Mouse (Mus musculus) urinary bladder, postnatal 36 days (tissue): ENCODE measurements around the gene Cnksr3.

Experiments used
- DNase-seq, 2 experiments: peaks; one replicate each; pipeline ENCODE4 v3.0.0; 2022; ENCODE audit warnings: low spot score in 2 of 2, mixed read lengths in 1 of 2

The Cnksr3 gene

DNA sequence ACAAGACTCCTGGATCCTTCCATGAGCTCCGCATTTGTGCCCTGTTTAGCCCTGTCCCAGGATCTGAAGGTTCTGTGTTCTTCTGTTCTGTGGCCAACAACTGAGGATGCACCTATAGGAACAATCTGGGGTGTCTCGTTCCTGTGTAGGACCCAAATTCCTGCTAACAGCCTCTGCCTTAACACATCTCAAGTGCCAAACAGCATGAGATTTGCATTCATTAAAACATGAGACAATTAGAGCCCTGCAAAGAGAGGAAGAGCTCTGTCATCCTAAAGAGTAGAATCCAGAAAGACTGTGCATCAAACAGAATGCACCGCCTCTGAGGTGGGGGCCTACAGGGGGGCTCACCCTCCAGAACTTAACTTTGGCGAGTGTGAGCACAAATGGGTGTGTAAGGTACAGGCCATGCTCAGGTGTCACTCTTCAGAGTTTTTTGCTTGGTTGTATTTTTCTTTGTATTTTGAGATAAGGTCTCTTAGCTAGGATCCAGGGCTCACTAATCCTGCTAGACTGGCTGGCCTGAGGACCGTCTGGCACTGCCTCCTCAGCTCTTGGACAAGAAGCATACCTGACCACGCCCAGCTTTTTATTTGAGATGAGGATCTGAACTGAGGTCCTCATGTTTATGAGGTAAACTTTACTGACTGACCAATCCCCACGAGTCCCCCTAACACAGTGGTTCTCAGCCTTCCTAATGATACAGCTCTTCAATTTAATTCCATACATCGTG is 15.2 kb downstream of the Cnksr3 start:
- peak in 1 of 2 experiments; percentile 28 for DNase-seq

DNA sequence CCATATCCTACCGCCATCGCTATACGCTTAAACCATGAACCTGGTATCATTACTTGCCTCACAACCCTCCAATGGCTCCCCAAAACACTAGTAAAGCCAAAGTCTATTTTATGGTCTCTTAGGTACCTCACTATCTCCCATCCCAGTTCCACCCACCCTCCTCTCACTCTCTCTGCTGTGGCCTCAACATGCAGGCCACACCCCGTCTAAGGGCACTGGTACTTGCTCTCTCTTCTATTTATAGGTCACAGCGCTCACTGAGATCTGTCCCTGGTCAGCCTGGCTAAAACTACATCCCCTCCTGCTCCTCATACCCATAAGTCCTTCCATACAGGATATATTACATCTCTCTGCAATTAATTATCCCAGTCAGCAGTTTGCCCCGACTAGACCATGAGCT is 16.1 kb downstream of the Cnksr3 start:
- DNase-seq: no peak

DNA sequence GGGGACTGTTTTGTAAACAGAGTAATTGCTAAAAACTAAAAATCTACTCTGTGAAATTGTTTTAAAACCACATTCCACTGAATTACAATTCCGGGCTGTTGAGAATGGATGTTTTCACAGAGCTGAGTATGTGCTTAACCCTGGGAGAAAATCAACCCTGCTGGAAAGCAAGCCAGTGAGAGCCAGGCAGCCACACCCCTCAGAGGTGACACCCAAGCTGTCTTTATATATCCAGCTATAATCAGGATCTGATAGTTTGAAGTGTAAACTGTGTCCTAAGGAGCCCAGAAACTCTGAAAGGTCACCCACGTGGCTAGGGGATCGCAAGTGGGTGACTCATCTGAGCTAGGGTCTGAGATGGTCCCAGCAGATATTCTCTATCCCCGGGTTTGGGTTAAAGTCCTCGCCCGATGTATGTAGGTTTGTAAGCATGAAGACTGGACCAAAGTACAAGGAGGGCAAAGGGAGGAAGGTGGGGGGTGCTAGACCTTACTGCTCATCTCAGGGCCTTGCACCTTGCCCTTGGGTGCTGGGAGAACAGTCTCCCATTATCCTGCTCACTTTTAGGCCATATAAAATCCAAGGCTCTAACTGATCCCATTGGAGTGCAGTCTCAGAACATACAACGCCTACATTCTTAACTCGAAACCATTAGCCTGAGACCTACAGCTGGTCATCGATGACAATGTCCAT is 20.2 kb downstream of the Cnksr3 start:
- no peak for DNase-seq

DNA sequence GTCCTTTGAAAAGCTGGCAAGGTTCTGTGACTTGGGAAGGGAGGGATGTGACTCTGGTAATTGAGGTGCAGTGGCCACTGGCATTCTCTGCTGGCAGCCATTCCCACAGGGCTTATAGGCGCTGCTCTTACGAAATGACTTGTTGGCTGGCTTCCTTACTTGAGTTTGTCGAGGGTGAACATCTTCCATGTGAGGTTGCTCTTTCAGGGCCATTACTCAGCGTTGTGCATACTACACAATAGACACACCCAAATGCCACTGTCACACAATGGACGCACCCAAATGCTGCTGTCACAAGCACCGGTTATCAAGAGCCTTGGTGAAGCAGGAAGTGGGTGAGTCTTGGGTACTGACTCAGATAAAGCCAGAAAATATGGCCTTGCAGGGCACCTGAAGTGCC is 22.8 kb downstream of the Cnksr3 start:
- DNase-seq: peak in 1 of 2 experiments; percentile 48

DNA sequence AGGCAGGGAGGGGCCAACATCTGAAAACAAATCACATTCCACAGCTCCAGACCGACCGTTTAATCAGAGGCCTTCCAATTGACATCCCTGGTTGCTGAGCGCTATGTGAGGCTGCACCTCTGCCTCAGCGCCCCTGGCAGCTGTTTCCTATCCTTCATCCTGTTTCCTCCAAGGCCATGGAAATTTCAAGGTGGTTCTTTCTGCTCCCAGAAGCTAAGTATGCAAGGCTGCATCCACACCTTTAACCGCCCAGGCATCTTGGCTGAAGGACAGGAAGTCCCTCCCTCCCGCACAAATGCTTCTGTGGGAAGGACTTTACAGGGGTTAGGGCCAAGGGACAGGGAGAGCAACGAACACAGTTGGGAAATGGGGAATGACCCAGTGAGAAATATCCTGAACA is 24.2 kb downstream of the Cnksr3 start:
- no peak for DNase-seq

DNA sequence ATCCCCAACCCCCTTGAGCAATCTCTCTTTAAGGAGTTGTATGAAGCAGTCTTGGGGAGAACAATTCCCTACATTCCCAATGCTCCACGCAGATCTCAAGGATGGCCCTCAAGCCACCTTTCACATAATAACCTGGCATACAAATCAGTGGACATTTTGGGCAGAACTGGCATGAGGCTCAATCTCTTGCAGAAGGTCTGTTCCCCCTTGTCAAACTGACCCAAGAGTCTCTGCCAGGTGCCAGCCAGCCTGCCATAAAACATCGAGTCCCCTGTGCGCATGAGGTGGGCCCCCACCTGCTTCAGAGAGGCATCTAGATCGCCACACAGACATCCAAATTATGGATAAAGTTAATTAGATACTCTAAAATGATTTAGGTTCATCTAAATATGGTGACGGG is 25.0 kb downstream of the Cnksr3 start:
- no peak for DNase-seq

DNA sequence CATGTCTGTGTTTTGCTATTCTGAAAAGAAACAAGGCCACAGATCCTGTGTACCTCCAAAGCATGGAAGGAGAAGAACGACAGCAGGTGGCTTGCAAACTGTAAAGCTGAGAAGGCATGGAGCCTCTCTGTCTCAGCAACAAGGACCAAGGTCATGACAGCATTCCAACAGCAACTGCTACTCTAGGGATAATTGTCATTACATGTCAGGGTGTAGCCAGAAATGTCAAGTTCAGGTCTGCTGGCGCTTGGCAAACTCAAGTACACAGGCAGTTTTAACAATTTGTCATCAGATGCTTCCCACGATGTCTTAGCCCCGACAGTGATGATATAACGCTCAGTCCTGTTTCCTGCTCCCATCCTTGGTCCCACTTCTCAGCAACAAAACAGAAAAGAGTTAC is 26.0 kb downstream of the Cnksr3 start:
- DNase-seq: no peak

DNA sequence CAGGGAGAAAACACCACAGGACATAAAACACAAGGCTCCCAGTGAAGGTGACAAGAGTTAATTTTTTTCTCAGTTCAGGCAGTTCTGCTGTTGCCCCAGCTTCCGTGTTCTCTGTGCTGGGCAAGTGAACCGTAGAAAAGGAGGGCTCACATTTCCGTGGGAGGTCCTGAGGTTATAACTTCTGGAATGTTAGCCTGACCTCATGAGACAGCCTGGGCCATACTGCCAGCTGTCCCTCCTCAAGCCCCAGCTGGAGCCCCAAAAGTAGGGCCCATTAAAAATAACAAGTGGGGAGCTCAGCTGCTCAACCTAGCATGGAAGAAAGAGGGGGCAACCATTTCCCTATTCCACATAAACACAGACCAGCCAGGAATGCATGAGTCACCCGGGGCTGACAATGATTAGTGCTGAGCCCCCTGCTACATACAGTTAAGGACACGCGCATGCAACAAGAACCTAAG is 28.8 kb downstream of the Cnksr3 start:
- no peak for DNase-seq

DNA sequence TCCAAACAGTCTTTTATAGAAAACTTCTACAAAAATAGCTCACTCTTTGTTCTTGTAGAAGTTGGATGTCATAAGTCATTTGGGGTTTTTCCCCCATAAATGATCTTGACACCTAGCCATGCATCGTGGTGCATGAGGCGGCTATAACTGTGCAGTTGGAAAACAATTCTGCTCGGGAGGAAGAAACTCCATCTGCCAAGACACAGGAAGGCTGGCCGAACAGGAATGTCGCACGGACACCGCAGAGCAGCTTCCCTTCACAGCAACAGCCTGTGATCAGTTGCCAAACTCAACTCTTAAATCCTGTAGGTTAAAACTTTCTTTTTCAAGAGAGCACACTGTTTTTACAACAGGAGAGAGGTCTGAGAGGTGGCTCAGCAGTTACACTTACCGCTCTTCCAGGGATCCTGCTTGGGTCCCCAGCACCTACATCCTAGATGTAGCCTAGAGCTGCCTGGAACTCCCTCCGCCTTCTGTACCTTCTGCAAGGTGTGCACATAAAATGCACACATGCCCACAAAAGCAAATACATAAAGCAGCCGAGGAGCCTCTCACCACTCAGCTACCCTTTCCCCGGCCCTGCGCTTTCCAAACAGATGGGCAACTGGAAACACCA is 29.4 kb downstream of the Cnksr3 start:
- no peak for DNase-seq

DNA sequence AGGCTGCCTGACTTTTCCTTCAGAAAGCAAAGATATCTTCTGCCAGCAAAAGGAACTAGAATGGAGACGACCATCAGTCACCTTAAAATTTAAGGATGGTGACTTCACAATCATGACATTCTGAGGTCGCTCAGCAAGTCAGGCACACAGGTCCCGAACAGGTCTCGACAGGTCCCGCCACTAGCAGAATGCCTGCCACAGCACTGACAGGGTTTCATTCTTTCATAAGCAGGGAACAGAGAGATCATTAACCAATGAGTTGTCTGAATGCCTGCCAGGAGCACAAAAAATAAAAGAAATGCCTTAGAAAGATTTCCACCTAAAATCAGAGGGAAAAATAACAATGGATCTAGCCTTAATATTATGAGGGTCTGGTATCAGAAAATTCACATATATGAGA is 31.7 kb downstream of the Cnksr3 start:
- DNase-seq: peak; percentile 47 to 56

DNA sequence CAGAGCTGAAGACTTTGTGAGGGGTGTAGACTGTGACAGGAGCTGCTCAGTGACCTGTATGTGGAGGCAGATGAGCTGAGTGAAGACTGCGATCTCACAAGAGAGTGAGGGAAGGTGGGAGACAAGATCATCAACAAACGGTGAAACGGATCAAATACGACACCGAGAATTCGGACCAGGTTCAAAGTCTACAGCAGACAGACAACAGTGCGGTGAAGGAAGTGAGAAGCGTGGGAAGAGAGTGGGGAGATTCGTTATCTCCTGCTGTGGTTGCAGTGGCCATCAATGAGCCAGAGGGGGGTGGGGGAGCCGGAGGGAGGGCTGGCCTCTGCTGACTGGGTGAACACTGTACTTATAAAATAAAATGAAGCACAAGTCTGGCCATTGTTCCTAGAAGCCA is 33.5 kb downstream of the Cnksr3 start:
- no peak for DNase-seq

DNA sequence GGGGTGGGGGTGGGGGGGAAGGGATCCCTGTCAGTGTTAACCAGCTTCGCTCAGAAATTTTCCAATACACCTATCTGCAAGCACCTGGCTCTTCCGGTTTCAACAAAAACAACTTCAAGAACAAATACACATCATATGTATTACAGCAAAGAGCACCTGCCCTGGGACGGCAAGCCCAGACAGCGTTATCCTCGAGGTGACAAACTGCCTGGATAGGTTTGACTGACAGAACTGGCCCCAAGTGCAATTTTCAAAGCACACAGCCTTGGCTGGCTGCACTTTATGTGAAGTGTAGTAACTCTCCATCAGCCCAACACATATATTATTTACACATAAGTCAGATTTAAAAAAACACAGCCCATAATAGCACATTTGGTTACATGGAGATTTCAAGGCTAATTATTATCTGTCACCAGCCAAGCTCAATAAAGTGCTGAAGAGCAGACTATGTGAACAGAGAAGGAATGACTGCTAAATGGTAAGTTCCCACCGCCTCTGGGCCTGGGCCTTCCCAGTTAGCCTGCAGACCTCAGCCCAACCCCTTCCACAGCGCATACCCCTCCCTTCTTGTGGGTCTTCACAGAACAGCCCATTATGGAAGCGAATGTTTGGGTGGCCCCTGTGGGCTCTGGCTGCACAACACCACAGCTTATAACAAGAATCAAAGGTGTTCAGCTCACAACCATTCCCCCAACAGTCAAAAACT is 35.7 kb downstream of the Cnksr3 start:
- peak in 1 of 2 experiments; percentile 30 for DNase-seq

DNA sequence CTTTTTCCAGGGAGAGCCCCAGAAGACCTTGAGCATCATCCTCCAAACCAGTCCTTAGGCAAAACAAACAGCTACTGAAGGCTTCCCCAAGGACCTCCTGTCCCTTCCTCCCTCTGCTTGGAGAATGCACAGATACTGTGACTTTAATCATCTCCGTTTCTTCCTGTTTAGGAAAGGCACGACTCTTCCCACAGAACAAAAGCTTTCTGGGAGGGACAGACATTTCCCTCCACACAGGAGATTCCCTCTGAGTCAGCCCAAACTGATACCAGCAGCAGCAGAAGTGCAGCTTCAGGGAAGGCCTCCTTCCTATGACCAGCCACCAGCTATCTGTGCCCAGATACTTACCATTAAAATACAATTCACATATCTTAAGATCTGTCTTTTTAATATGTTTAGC is 37.6 kb downstream of the Cnksr3 start:
- DNase-seq: no peak

DNA sequence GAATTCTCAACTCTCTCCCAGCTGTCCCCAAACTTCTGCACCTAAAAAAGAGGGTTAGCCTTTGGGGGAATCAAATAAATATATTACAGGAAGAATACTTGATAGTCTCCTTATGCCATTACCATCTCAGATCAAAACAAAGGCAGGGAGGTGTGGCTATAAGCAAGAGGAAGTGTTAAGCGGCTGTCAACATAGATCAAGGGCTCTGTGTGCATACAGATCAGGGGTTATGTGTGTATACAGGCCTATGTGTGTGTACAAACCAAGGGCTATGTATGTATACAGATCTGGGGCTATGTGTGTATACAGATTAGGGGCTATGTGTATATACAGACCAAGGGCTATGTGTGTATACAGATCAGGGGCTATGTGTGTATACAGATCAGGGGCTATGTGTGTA is 38.9 kb downstream of the Cnksr3 start:
- no peak for DNase-seq

DNA sequence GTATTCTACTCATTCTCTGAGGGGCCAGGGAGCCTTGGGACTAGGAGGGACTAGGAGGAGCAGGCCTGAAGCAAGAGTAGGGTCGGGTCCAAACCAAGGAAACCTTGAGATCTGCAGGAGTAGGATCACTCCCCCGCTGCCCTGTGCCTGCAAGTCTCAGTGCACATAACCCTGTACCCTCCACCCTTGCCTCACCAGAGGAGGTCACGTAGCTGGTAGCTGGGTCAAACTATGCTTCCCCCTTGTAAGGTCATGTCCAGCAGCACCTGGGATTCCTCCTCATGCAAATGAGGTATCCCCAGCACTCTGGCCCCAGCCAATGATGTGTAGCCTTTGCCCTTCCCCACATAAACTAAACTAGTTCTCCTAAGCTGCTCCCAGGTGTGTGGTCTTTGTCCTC is 41.6 kb downstream of the Cnksr3 start:
- no peak for DNase-seq

DNA sequence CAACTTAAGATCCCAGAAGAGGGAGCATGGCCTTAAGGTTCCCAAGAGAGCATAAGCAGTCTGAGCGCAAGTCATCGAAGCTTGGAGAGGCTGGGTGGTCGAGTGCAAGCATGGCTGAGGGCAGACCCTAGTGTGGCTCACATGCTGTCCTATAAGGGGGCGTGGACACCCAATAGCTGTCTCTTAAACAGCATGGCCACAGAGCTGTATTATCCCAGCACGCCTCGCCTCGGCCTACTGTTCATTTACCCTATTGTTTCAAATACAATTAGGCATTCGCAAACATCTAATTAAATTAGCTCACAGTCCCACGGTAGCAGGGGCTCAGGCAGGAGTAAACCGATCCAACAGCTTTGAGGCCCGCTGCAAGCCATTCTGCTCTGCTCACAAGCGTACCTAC is 49.0 kb downstream of the Cnksr3 start:
- no peak for DNase-seq

DNA sequence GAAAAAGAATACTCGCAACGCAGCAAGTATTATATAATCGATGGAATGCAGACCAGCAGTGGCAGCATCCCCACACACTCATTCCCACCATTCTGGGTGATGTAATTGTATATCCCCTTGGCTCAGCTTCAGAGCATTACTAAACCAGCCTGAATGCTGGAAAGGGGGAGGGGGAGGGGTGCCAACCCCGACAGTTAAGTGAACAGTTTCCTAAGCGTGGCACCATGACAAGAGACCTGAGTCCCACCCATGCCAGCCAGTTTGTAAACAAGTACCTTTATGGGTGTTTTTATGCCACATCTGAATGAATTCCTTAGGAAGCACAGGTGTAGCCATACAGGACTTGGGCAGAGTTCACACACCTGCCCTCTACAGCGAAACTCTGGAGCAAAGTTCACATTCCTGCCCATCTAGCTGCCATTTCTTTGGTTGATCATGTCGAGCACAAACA is 53.0 kb downstream of the Cnksr3 start:
- no peak for DNase-seq

DNA sequence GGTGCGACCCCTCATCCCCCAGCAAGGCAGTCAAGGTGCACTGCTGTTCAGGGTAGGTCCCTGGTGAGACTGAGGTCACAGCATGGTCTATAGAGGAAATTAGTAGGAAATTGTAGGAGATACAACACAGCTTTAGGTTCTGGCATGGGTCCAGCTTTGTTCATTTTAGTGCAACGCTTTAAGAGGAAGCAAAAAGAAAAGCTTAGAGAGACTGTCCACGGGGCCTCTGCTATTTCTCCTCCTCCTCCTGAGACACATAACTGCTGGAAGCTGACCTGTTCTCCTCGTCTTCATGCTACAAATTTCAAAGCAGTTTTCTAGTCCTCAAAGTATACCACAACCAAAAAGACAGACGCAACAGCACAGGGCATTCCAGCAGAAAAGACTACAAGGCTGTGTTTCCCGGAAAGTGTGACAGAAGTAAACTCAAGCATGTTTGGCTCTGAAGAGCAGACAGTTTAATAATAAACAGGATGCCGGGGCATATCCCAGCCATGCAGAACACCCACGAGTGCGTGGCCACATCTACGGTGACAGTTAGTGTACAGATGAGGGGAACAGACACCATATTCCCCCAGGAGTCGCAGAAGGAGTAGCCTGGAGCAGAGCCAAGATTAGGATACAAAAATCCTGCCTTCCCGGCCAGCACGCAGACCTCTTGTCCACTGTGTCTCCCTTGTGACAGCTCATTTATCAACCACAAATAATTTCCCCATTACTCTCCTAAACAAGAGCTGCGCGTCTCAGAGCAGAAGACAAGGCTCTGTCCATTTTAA is 53.6 kb downstream of the Cnksr3 start:
- DNase-seq: no peak

DNA sequence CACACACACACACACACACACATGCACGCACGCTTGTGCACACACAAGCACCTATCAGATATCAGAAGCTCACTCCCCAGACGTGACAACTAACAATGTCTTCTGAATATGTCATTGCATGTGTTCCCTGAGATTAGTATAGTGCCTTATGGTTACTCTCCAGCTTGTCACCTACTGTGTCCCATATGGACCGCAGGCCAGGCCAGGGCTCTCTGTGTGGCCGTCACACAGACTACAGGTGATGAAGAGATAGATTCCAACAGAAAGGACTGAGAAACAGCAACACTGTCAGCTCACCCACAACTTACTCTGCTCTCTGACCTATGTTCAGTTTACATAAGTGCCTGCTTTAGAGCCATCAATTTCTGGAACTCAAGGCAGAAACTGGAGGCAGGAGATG is 57.2 kb downstream of the Cnksr3 start:
- DNase-seq: no peak

DNA sequence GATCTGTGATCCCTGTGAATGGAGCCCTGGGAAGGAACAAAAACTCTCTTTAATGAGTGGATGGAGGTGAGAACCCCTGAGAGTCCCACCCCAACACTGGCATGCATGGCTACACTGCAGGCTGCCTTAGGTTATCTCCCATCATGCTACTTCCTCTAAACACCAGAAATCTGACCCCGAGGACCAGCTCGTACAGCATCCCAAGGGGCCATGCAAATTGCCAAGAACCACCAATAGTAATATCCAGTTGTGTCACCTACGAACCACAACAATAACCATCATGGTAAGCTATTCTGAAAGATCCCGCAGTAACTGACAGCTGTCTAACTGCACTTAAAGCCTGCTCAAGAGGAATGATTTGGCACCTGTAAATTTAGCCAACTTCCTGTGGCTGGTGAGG is 59.1 kb downstream of the Cnksr3 start:
- DNase-seq: no peak
